In the genomic region with DNA sequence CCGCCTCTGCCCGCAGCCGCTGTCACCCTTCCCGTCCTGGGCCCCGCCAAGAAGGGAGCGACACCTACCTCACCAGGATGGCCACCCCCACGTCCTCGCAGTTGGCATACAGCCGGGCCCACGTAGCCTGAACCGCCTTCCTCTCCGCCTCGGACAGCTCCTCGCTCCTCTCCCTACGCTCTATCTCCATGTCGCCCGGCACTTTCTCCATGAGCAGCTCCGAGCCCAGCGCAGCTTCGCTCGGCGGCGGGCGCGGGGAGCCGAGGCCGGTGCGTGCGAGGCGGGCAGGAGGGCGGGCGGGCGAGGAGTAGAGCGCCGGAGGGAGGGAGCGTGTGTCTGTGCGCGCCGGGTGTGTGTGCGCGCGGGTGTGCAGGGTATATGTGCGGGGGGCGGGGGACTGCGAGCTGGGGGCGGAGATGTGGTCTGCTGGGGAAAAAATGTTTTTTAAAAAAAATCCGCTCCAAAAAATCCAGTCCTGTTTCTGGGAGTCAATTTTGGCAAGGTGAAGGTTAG, we compare ENCODE assay signal across 9 mouse cellular contexts. TPM values are rescaled to one million over a fixed set of nuclear protein-coding genes. Genes with fewer than 3 reads are reported as not detected.
DNase-seq lines count a peak whose midpoint lies in the region; ATAC-seq and TF ChIP-seq lines count a peak whose summit lies in the region.
"Had no signal": no experiment of that assay in that cellular context is flagged by ENCODE, and none has a peak within 500 bp of the region (broad histone marks: within the 10 kb centered on the region; RNA-seq: fewer than 3 reads in every experiment).

No protein-coding gene starts in this region.

- peak overlapping the region; percentile 75 for H3K4me3 ChIP-seq in cerebellum, adult 2 months (replicated peaks; ENCODE audit: insufficient read depth, low read depth, low read length)
- peak overlapping the region; percentile 55 for H3K4me3 ChIP-seq in midbrain, embryonic 13.5 days (replicated peaks)

- WGBS in cerebellum, adult 2 months, result under 1% methylated on average over 47 of the region's 47 CpGs
- under 1% methylated on average over 46 of the region's 47 CpGs for WGBS in midbrain, embryonic 13.5 days

- H3K9ac ChIP-seq in midbrain, embryonic 13.5 days (replicated peaks), result peak overlapping the region; percentile 76

- H3K36me3 ChIP-seq in midbrain, embryonic 13.5 days, result no peaks in the 10 kb centered on the region

- no peaks in the 10 kb centered on the region for H3K27me3 ChIP-seq in cerebellum, adult 2 months (ENCODE audit: control insufficient read depth, insufficient read depth, low read length)
- peaks cover 58% of the 10 kb centered on the region for H3K27me3 ChIP-seq in midbrain, embryonic 13.5 days

- peak; percentile 46; the same call in 1 of the 2 replicates for TF ChIP-seq POLR2A in cerebellum, adult 2 months (IDR thresholded peaks at IDR 0.05; ENCODE audit: borderline replicate concordance, insufficient read depth, low read length)

- ATAC-seq in midbrain, embryonic 13.5 days, result 0 out of 2 replicates have a peak, but pooled peaks have one; percentile 25
- no peak for ATAC-seq in megakaryocyte-erythroid progenitor cell, adult 5-6 weeks (replicated peaks; ENCODE audit: low FRiP score, low TSS enrichment, poor library complexity, severe bottlenecking)

- peak overlapping the region; percentile 91 for H3K4me2 ChIP-seq in midbrain, embryonic 13.5 days (replicated peaks)

- peaks cover 45% of the 10 kb centered on the region for H3K4me1 ChIP-seq in cerebellum, adult 2 months (ENCODE audit: control insufficient read depth, insufficient read depth, low read length)
- H3K4me1 ChIP-seq in midbrain, embryonic 13.5 days (replicated peaks), result peaks cover 47% of the 10 kb centered on the region

- peak; percentile 62 for DNase-seq in right cerebral cortex, adult 18-20 months
- no peak for DNase-seq in right cerebral cortex, postnatal 36 days (ENCODE audit: low spot score in 2 of 2)
- DNase-seq in cerebellum, adult 2 months, result peak; percentile 78 to 85
- DNase-seq in gastrocnemius, postnatal 14 days, result peak; percentile 62
- peak; percentile 43 for DNase-seq in kidney, postnatal 14 days
- DNase-seq in adipocyte (ENCODE audit: low spot score), result no peak

- TF ChIP-seq CTCF in cerebellum, adult 2 months (IDR thresholded peaks at IDR 0.05; ENCODE audit: borderline replicate concordance, insufficient read depth, low read depth, low read length), result no peak

- peak overlapping the region; percentile 67 for H3K27ac ChIP-seq in cerebellum, adult 2 months (ENCODE audit: insufficient read depth, low read length)
- no peak overlapping the region; the same call in 1 of the 2 replicates for H3K27ac ChIP-seq in midbrain, embryonic 13.5 days

- intact Hi-C loops in gastrocnemius, postnatal 14 days (cut with DNase I; ENCODE audit: low total_unique reads), result no loop called here

- no peaks in the 10 kb centered on the region for H3K9me3 ChIP-seq in midbrain, embryonic 13.5 days

RNA-seq across cellular contexts. Expression of gene Cygb, which starts 0.3 kb away (rescaled TPM):
- 105 and 113 TPM in 2 replicates for polyA plus RNA-seq in cerebellum, adult 2 months (2012; rRNA removed)
- 10 to 100 TPM; 16.8 to 22.8 TPM for total RNA-seq in gastrocnemius, postnatal 14 days (2021)
- polyA plus RNA-seq in midbrain, embryonic 13.5 days (2015; fragmentation: Nextera tagmentation; extraction: Ambion mirVana), result 8.8 TPM in 2 replicates
- not detected in 2 replicates for total RNA-seq in megakaryocyte-erythroid progenitor cell, adult 5-6 weeks (2014; fragmentation: Nextera tagmentation)
- not detected in 2 replicates for total RNA-seq in megakaryocyte-erythroid progenitor cell, adult 5-6 weeks (2017)
- total RNA-seq: common myeloid progenitor, adult 5-6 weeks had no signal

RNA-seq across cellular contexts. Expression of gene Prcd, which starts 0.4 kb away (rescaled TPM):
- 13.7 and 14.2 TPM in 2 replicates for polyA plus RNA-seq in cerebellum, adult 2 months (2012; rRNA removed)
- under 1 TPM; 0.49 to 0.84 TPM for total RNA-seq in gastrocnemius, postnatal 14 days (2021)
- polyA plus RNA-seq in midbrain, embryonic 13.5 days (2015; fragmentation: Nextera tagmentation; extraction: Ambion mirVana), result 1.0 and 1.2 TPM in 2 replicates
- 2.1 TPM in 1 of 2 replicates, not detected in the other for total RNA-seq in megakaryocyte-erythroid progenitor cell, adult 5-6 weeks (2014; fragmentation: Nextera tagmentation)
- not detected in 2 replicates for total RNA-seq in megakaryocyte-erythroid progenitor cell, adult 5-6 weeks (2017)
- total RNA-seq: common myeloid progenitor, adult 5-6 weeks had no signal

RNA-seq across cellular contexts. Expression of gene Rhbdf2, which starts 26.9 kb away (rescaled TPM):
- 1.9 and 2.2 TPM in 2 replicates for polyA plus RNA-seq in cerebellum, adult 2 months (2012; rRNA removed)
- total RNA-seq in gastrocnemius, postnatal 14 days (2021), result 1 to 10 TPM; 5.9 to 9.0 TPM
- polyA plus RNA-seq in midbrain, embryonic 13.5 days (2015; fragmentation: Nextera tagmentation; extraction: Ambion mirVana), result 0.76 and 0.77 TPM in 2 replicates
- total RNA-seq in megakaryocyte-erythroid progenitor cell, adult 5-6 weeks (2014; fragmentation: Nextera tagmentation), result 4.1 and 6.1 TPM in 2 replicates
- 1.3 and 3.3 TPM in 2 replicates for total RNA-seq in megakaryocyte-erythroid progenitor cell, adult 5-6 weeks (2017)

Comparison
In these comparisons a context has a peak if more than half of its experiments do, and no peak if none do; other contexts are left out.
1. DNase-seq: peak in right cerebral cortex, adult 18-20 months (single experiment), cerebellum, adult 2 months (2 of 2), gastrocnemius, postnatal 14 days (single experiment) and kidney, postnatal 14 days (single experiment); none in right cerebral cortex, postnatal 36 days (0 of 2) and adipocyte (single experiment).
2. RNA of gene Cygb, which starts 0.3 kb away (total RNA-seq): 16.8 to 22.8 TPM in gastrocnemius, postnatal 14 days; not detected in megakaryocyte-erythroid progenitor cell, adult 5-6 weeks; every median in the first group is over 10 times any median in the second.